Mouse (Mus musculus): ENCODE measurements around the gene Vmn2r87. TPM values are rescaled to one million over a fixed set of nuclear protein-coding genes. Genes with fewer than 3 reads are reported as not detected.
"Not testable (repeated sequence)": the region's sequence is repeated elsewhere in the genome, so short reads cannot be mapped to it uniquely, and the experiment has no call there.

Vmn2r87 gene
- 0.09 and 0.13 TPM in 2 replicates for polyA plus RNA-seq (2015; fragmentation: Nextera tagmentation; extraction: Ambion mirVana)

DNA sequence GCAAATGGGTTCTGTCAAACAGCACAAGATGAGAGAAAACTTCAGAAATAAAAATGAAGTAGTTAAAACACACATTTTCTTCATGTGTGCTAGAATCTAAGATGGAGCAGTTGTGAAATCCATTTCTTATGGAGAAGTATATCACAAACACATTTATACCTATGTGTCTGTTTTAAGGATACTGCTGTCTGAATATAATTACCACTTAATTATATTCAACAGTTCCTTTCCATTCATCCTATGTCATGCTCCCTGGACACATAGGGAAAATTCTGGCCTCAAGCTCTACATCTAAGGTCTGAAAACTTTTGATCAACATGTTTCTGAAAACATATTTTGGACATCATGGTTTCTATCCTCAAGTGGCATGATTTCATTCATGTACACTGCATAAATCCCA lies at the start of gene Vmn2r87:
TSS of gene Vmn2r87 (minus strand) at position 101 of the 400 bp plus-strand sequence.
- Histone ChIP-seq H3K36me3 (ENCODE audit: control insufficient read depth, insufficient read depth, low read length) (no peaks in the 10 kb centered on the region), H3K27ac (ENCODE audit: low read length) (no peak within 1 kb of the TSS), H3K27me3 (ENCODE audit: control insufficient read depth, insufficient read depth, low read depth, low read length) (no peaks in the 10 kb centered on the region), H3K4me3 (ENCODE audit: low read depth, low read length) (no peak within 1 kb of the TSS), H3K4me2 (ENCODE audit: low read length) (no peak within 1 kb of the TSS), H3K4me1 (ENCODE audit: control insufficient read depth, insufficient read depth, low read length) (no peaks in the 10 kb centered on the region), H3K9me3 (replicated peaks; ENCODE audit: control insufficient read depth, low read length, poor library complexity, severe bottlenecking) (no peaks in the 10 kb centered on the region), H3K9ac (ENCODE audit: low read depth, low read length) (no peak within 1 kb of the TSS)
- ATAC-seq, result no peak

DNA sequence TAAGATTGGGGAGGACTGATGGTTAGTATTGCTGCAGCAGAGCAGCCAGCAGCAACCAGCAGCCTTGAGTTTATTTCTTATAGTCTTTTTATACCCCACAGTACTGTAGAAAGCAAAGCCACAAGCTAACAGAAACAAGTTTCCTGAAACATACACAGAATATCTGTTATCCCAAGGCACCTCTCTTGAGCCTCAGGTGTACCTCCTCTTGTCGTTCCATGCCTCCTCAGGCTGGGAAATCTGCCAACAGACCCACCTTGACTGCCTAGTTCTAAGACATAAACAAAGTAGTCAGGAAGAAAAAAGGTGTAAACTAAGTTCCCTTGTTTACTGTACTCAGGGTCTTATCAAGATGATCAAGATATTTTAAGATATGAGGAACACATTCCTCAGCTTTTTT lies 47.1 kb upstream of the Vmn2r87 start:
- ATAC-seq; H3K4me2 ChIP-seq (ENCODE audit: low read length); H3K4me1 ChIP-seq (ENCODE audit: control insufficient read depth, insufficient read depth, low read length); H3K36me3 ChIP-seq (ENCODE audit: control insufficient read depth, insufficient read depth, low read length); H3K27ac ChIP-seq (ENCODE audit: low read length); H3K9me3 ChIP-seq (replicated peaks; ENCODE audit: control insufficient read depth, low read length, poor library complexity, severe bottlenecking); H3K4me3 ChIP-seq (ENCODE audit: low read depth, low read length); H3K9ac ChIP-seq (ENCODE audit: low read depth, low read length); H3K27me3 ChIP-seq (ENCODE audit: control insufficient read depth, insufficient read depth, low read depth, low read length): not testable (repeated sequence)
- 76% methylated on average over 1 of the region's 1 CpGs for WGBS

DNA sequence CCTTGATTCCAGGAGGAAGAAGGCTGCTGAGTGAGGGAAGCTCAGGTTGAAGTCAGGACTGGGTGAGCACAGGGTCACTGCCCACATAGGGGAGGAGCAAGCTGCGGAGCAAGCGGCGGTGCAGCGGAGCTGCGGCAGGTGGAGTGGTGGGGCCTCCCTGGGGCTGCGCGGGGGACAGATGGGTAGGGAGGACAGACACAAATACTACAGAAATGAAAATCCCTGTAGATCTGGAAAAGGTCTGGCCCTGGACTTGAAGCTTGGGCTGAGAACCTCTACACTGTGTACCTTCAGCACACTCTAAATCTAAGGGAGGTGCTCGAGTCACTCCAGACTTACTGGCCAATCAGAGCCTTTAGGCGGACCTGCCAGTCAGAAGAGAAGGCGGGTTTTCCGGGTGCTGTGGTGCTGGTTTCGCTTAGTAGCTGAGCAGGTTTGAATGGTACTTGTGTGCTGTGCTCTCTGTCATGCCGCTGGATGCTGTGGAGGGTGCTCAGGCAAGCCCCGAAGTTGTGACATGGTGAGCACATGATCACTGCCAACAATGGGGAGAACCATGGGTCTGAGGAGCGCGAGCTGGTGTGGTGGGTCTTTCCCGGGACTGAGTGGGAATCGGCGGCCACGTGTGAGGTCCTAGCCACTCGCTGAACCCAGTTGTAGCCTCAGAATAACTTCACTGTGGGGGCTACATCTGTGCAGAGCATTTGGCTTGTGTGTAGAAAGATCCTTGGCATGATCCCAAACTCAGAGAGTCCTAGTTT lies 44.9 kb upstream of the Vmn2r87 start:
- 2% methylated on average over 20 of the region's 21 CpGs for WGBS
- H3K4me2 ChIP-seq (ENCODE audit: low read length), result peak overlapping the region; percentile 63
- peak; percentile 99 for ATAC-seq

DNA sequence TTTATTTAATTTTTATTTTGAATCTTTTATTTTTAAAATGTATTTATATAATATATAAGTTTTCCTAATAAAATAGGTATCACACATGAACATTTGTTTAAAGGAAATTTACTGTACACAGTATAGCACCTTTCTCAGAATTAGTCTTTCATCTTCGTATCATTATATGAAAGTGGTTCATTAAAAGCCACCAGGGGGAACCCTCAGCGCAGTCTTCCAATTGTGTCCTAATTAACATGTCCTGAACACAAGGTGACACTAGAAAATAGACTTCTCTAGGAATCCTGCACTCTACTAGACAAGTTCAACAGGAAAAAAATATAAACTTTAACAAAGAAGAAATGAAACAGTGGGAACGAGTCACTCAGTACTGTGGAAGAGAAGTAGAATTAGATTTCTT lies 38.9 kb upstream of the Vmn2r87 start:
- H3K27me3 ChIP-seq (ENCODE audit: control insufficient read depth, insufficient read depth, low read depth, low read length), result no peaks in the 10 kb centered on the region
- WGBS, result 79% methylated on average over 3 of the region's 3 CpGs
- H3K27ac ChIP-seq (ENCODE audit: low read length), result no peak overlapping the region
- no peak for ATAC-seq
- no peaks in the 10 kb centered on the region for H3K36me3 ChIP-seq (ENCODE audit: control insufficient read depth, insufficient read depth, low read length)
- H3K4me1 ChIP-seq (ENCODE audit: control insufficient read depth, insufficient read depth, low read length), result no peaks in the 10 kb centered on the region
- no peaks in the 10 kb centered on the region for H3K9me3 ChIP-seq (replicated peaks; ENCODE audit: control insufficient read depth, low read length, poor library complexity, severe bottlenecking)
- no peak overlapping the region for H3K4me3 ChIP-seq (ENCODE audit: low read depth, low read length)
- no peak overlapping the region for H3K4me2 ChIP-seq (ENCODE audit: low read length)
- no peak overlapping the region for H3K9ac ChIP-seq (ENCODE audit: low read depth, low read length)

More for the DNA sequence above, 44.9 kb upstream of the Vmn2r87 start:
- not testable (repeated sequence) for H3K36me3 ChIP-seq (ENCODE audit: control insufficient read depth, insufficient read depth, low read length); H3K9me3 ChIP-seq (replicated peaks; ENCODE audit: control insufficient read depth, low read length, poor library complexity, severe bottlenecking); H3K27me3 ChIP-seq (ENCODE audit: control insufficient read depth, insufficient read depth, low read depth, low read length); H3K4me1 ChIP-seq (ENCODE audit: control insufficient read depth, insufficient read depth, low read length)
- peak overlapping the region; percentile 73 for H3K27ac ChIP-seq (ENCODE audit: low read length)
- peak overlapping the region; percentile 52 for H3K9ac ChIP-seq (ENCODE audit: low read depth, low read length)
- H3K4me3 ChIP-seq (ENCODE audit: low read depth, low read length), result peak overlapping the region; percentile 44

DNA sequence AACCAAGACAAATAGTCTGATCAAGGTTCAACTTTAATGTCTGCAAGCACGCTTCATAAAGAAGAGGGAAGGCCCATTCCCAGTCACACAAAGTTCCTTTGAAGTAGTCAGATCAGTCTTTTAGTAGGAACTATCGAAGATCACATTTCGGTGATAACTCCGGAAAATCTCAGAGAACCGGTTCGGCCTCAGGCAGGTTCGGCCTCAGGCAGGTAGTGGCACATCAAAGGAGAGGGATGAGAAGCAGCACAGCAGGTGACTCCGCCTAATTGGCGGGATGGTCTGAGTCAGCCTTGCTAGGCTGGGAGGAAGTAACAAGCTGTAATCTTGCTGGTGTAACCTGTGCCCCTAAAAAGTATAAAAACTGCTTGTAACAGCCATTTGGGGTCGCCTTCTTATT lies 30.7 kb upstream of the Vmn2r87 start:
- H3K9ac ChIP-seq (ENCODE audit: low read depth, low read length), result no peak overlapping the region
- H3K4me2 ChIP-seq (ENCODE audit: low read length), result no peak overlapping the region
- H3K4me1 ChIP-seq (ENCODE audit: control insufficient read depth, insufficient read depth, low read length), result no peaks in the 10 kb centered on the region
- no peaks in the 10 kb centered on the region for H3K36me3 ChIP-seq (ENCODE audit: control insufficient read depth, insufficient read depth, low read length)
- no peak overlapping the region for H3K4me3 ChIP-seq (ENCODE audit: low read depth, low read length)
- H3K27ac ChIP-seq (ENCODE audit: low read length), result no peak overlapping the region
- no peaks in the 10 kb centered on the region for H3K9me3 ChIP-seq (replicated peaks; ENCODE audit: control insufficient read depth, low read length, poor library complexity, severe bottlenecking)
- WGBS, result 68% methylated on average over 10 of the region's 10 CpGs
- H3K27me3 ChIP-seq (ENCODE audit: control insufficient read depth, insufficient read depth, low read depth, low read length), result no peaks in the 10 kb centered on the region
- no peak for ATAC-seq

DNA sequence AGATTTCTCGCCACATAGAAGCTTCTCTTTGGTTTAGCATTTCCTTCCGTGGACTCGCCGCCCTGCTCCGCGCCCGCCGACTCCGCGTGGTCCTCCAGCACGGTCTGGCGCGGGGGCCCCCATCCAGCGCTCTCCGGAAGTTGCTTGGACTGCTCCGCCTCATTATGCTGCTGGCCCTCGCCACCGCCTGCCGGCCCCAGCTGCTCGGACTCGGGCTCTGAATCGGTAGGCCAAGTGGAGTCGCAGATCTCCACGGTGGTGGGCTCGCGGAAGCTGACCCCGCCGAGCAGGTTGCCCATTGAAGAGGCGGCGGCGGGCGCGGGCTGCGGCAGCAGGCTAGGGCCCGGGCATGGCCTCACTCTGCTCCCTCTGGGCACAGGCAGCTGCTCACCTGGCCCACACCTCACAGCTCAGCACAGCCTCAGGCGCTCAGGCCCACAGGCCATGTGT lies 26.9 kb downstream of the Vmn2r87 start:
- no peaks in the 10 kb centered on the region for H3K27me3 ChIP-seq (ENCODE audit: control insufficient read depth, insufficient read depth, low read depth, low read length)
- H3K9me3 ChIP-seq (replicated peaks; ENCODE audit: control insufficient read depth, low read length, poor library complexity, severe bottlenecking), result no peaks in the 10 kb centered on the region
- H3K4me1 ChIP-seq (ENCODE audit: control insufficient read depth, insufficient read depth, low read length), result no peaks in the 10 kb centered on the region
- H3K4me2 ChIP-seq (ENCODE audit: low read length), result peak overlapping the region; percentile 81
- peak overlapping the region; percentile 37; the same call in 1 of the 2 replicates for H3K27ac ChIP-seq (ENCODE audit: low read length)
- peak overlapping the region; percentile 78 for H3K9ac ChIP-seq (ENCODE audit: low read depth, low read length)
- peak overlapping the region; percentile 59 for H3K4me3 ChIP-seq (ENCODE audit: low read depth, low read length)
- no peaks in the 10 kb centered on the region for H3K36me3 ChIP-seq (ENCODE audit: control insufficient read depth, insufficient read depth, low read length)
- WGBS, result 4% methylated on average over 36 of the region's 36 CpGs
- ATAC-seq, result peak; percentile 99

DNA sequence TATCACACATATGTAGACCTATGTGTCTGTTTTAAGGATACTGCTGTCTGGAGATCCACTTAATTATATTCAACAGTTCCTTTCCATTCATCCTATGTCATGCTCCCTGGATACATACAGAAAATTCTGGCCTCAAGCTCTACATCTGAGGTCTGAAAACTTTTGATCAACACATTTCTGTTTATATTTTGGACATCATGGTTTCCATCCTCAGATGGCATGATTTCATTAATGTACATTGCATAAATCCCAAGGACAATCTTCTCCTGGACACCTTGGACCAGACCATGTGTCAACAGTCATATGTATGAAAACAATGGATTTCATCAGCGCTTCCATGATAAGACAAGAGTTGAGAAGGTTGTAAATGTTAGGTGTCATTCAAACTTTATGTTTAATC lies 41.2 kb downstream of the Vmn2r87 start, which contains the start of gene Vmn2r86:
TSS of gene Vmn2r86 (minus strand) at position 101 of the 400 bp plus-strand sequence.
- H3K4me2 ChIP-seq (ENCODE audit: low read length); H3K4me3 ChIP-seq (ENCODE audit: low read depth, low read length); H3K36me3 ChIP-seq (ENCODE audit: control insufficient read depth, insufficient read depth, low read length); H3K9ac ChIP-seq (ENCODE audit: low read depth, low read length); H3K27me3 ChIP-seq (ENCODE audit: control insufficient read depth, insufficient read depth, low read depth, low read length); ATAC-seq; H3K9me3 ChIP-seq (replicated peaks; ENCODE audit: control insufficient read depth, low read length, poor library complexity, severe bottlenecking); H3K27ac ChIP-seq (ENCODE audit: low read length); H3K4me1 ChIP-seq (ENCODE audit: control insufficient read depth, insufficient read depth, low read length): not testable (repeated sequence)
- WGBS, result 90% methylated on average over 1 of the region's 1 CpGs

DNA sequence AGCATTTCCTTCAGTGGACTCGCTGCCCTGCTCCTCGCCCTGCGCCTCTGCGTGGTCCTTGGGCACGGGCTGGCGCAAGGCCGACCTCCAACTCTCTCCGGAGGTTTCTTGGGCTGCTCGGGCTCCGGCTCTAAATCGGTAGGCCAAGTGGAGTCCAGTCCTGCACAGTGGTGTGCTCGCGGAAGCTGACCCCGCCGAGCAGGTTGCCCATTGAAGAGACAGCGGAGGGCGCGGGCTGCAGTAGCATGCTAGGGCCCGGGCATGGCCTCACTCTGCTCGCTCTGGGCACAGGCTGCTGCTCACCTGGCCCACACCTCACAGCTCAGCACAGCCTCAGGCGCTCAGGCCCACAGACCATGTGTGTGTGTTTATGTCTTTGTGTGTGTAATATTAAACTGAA lies 52.4 kb downstream of the Vmn2r87 start:
- no peaks in the 10 kb centered on the region for H3K27me3 ChIP-seq (ENCODE audit: control insufficient read depth, insufficient read depth, low read depth, low read length)
- ATAC-seq, result no peak
- WGBS, result 94% methylated on average over 21 of the region's 21 CpGs

DNA sequence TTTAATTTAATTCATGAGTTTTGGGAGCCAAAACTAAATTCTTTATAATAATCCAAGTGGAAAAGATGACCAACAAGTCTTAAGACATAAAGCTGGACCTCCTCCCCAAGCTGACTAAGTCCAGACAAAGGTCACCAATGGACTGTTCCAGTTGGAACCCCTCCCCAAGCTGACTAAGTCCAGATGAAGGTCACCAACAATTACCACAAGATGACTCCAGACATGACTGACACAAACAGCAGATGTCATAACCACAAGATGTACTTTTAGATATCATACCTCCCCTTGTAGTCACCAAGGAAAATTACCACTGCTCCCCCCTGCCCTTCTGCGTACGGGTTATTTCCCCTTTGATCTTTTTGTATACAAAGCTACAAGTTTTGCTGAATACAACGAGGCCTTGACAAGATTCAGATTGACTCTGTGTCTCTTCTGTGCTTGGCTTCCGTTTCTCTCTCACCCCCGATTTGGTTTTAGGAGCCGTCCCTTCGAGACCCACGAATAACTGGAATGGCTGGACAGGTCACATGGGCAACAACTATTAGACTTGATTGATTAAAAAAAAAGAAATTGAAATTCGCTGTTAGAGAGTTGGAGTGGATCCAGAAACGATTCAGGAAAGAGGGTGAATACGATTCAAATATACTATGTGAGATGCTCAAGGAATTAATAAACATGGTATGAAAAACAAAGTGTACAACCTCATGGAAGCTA lies 62.9 kb downstream of the Vmn2r87 start:
- WGBS, result 88% methylated on average over 11 of the region's 11 CpGs
- not testable (repeated sequence) for H3K4me3 ChIP-seq (ENCODE audit: low read depth, low read length); H3K4me1 ChIP-seq (ENCODE audit: control insufficient read depth, insufficient read depth, low read length); H3K9ac ChIP-seq (ENCODE audit: low read depth, low read length); H3K9me3 ChIP-seq (replicated peaks; ENCODE audit: control insufficient read depth, low read length, poor library complexity, severe bottlenecking); H3K27ac ChIP-seq (ENCODE audit: low read length); H3K27me3 ChIP-seq (ENCODE audit: control insufficient read depth, insufficient read depth, low read depth, low read length); H3K4me2 ChIP-seq (ENCODE audit: low read length); ATAC-seq; H3K36me3 ChIP-seq (ENCODE audit: control insufficient read depth, insufficient read depth, low read length)

More for the DNA sequence above, 52.4 kb downstream of the Vmn2r87 start:
- no peaks in the 10 kb centered on the region for H3K36me3 ChIP-seq (ENCODE audit: control insufficient read depth, insufficient read depth, low read length)
- H3K9ac ChIP-seq (ENCODE audit: low read depth, low read length), result no peak overlapping the region
- H3K4me1 ChIP-seq (ENCODE audit: control insufficient read depth, insufficient read depth, low read length), result no peaks in the 10 kb centered on the region
- H3K27ac ChIP-seq (ENCODE audit: low read length), result no peak overlapping the region
- no peaks in the 10 kb centered on the region for H3K9me3 ChIP-seq (replicated peaks; ENCODE audit: control insufficient read depth, low read length, poor library complexity, severe bottlenecking)
- H3K4me2 ChIP-seq (ENCODE audit: low read length), result no peak overlapping the region
- H3K4me3 ChIP-seq (ENCODE audit: low read depth, low read length), result no peak overlapping the region
